Mouse (Mus musculus): ENCODE data around the gene Rictor.

Rictor gene

GRCm38 (mm10) chr15:6707936-6708525, at the start of gene Rictor:
TSS of gene Rictor (plus strand) at chr15:6708379.
- peak; percentile 72 to 77 for DNase-seq (ENCODE audit: low read depth in 2 of 2, low spot score in 2 of 2)

GRCm38 (mm10) chr15:6661951-6662350, 46.2 kb upstream of the Rictor start:
- DNase-seq (ENCODE audit: low read depth in 2 of 2, low spot score in 2 of 2), result no peak

GRCm38 (mm10) chr15:6663991-6664390, 44.2 kb upstream of the Rictor start:
- no peak for DNase-seq (ENCODE audit: low read depth in 2 of 2, low spot score in 2 of 2)

- DNase-seq (ENCODE audit: low read depth in 2 of 2, low spot score in 2 of 2), result no peak
Observed at GRCm38 (mm10) chr15:6666072-6666471, 42.1 kb upstream of the Rictor start.

- DNase-seq (ENCODE audit: low read depth in 2 of 2, low spot score in 2 of 2), result peak in 1 of 2 experiments; percentile 11
Observed at GRCm38 (mm10) chr15:6668793-6669437, 39.3 kb upstream of the Rictor start.

- no peak for DNase-seq (ENCODE audit: low read depth in 2 of 2, low spot score in 2 of 2)
Observed at GRCm38 (mm10) chr15:6678479-6678878, 29.7 kb upstream of the Rictor start.

GRCm38 (mm10) chr15:6702164-6702563, 6.0 kb upstream of the Rictor start:
- DNase-seq (ENCODE audit: low read depth in 2 of 2, low spot score in 2 of 2), result peak in 1 of 2 experiments; percentile 26

- no peak for DNase-seq (ENCODE audit: low read depth in 2 of 2, low spot score in 2 of 2)
Observed at GRCm38 (mm10) chr15:6705351-6705901, 2.8 kb upstream of the Rictor start.

GRCm38 (mm10) chr15:6707551-6707935, 636 bp upstream of the Rictor start:
- DNase-seq (ENCODE audit: low read depth in 2 of 2, low spot score in 2 of 2), result peak; percentile 47 to 48

GRCm38 (mm10) chr15:6708526-6709441, 605 bp downstream of the Rictor start:
- DNase-seq (ENCODE audit: low read depth in 2 of 2, low spot score in 2 of 2), result peak; percentile 59 to 66

GRCm38 (mm10) chr15:6709618-6710017, 1.4 kb downstream of the Rictor start:
- no peak for DNase-seq (ENCODE audit: low read depth in 2 of 2, low spot score in 2 of 2)

GRCm38 (mm10) chr15:6710341-6710740, 2.2 kb downstream of the Rictor start:
- no peak for DNase-seq (ENCODE audit: low read depth in 2 of 2, low spot score in 2 of 2)

GRCm38 (mm10) chr15:6711226-6711625, 3.0 kb downstream of the Rictor start:
- no peak for DNase-seq (ENCODE audit: low read depth in 2 of 2, low spot score in 2 of 2)

GRCm38 (mm10) chr15:6714819-6715218, 6.6 kb downstream of the Rictor start:
- no peak for DNase-seq (ENCODE audit: low read depth in 2 of 2, low spot score in 2 of 2)

GRCm38 (mm10) chr15:6715237-6715636, 7.1 kb downstream of the Rictor start:
- DNase-seq (ENCODE audit: low read depth in 2 of 2, low spot score in 2 of 2), result no peak

- DNase-seq (ENCODE audit: low read depth in 2 of 2, low spot score in 2 of 2), result no peak
Observed at GRCm38 (mm10) chr15:6721385-6721784, 13.2 kb downstream of the Rictor start.

GRCm38 (mm10) chr15:6721802-6722201, 13.6 kb downstream of the Rictor start:
- DNase-seq (ENCODE audit: low read depth in 2 of 2, low spot score in 2 of 2), result no peak

- DNase-seq (ENCODE audit: low read depth in 2 of 2, low spot score in 2 of 2), result no peak
Observed at GRCm38 (mm10) chr15:6722405-6723176, 14.4 kb downstream of the Rictor start.

GRCm38 (mm10) chr15:6723338-6723737, 15.2 kb downstream of the Rictor start:
- no peak for DNase-seq (ENCODE audit: low read depth in 2 of 2, low spot score in 2 of 2)

- DNase-seq (ENCODE audit: low read depth in 2 of 2, low spot score in 2 of 2), result no peak
Observed at GRCm38 (mm10) chr15:6724442-6724841, 16.3 kb downstream of the Rictor start.
